Mouse (Mus musculus) gastrocnemius, postnatal 36 days (tissue): ENCODE results near the gene Ncaph2. TPM values are rescaled to one million over a fixed set of nuclear protein-coding genes. Genes with fewer than 3 reads are reported as not detected.
A peak's percentile ranks its signal among the peaks of the same experiment; 100 is the strongest.

Experiments
- DNase-seq, 2 experiments: peaks; one replicate each; pipeline ENCODE4 v3.0.0; 2022
- intact Hi-C: fragments of 180-260 bp; cut with DNase I; formaldehyde crosslinking; loops from one replicate; pipeline ENCODE4 v1.15.1; 2025
- long read RNA-seq, 2 experiments: library from polyadenylated mRNA; stranded (forward); transcript quantifications; one replicate each; pipeline ENCODE4 v2.0.0; 2021
- total RNA-seq, 2 experiments: library from RNA; stranded (reverse); gene quantifications; 2 replicates each; pipeline ENCODE4 v1.2.3; 2021

The Ncaph2 gene
- total RNA-seq: 10 to 100 TPM; 36.7 to 43.0 TPM
- long read RNA-seq, experiment 1, transcript Ncaph2-202 (20 exons, 3,299 nt): major isoform, 17 of 49 reads
- long read RNA-seq, experiment 1, transcript Ncaph2-201 (20 exons, 3,223 nt): minor isoform, 5 of 49 reads
- long read RNA-seq, experiment 1, transcript Ncaph2-209 (20 exons, 3,255 nt): minor isoform, 5 of 49 reads
- long read RNA-seq, experiment 1, partial matches to known transcripts: 12 of 49 reads
- long read RNA-seq, experiment 1, other reads (novel, unspliced or antisense): 5 of 49 reads
- long read RNA-seq, experiment 2, transcript Ncaph2-201 (20 exons, 3,223 nt): minor isoform, 5 of 58 reads
- long read RNA-seq, experiment 2, transcript Ncaph2-202 (20 exons, 3,299 nt): major isoform, 22 of 58 reads
- long read RNA-seq, experiment 2, partial matches to known transcripts: 20 of 58 reads
- long read RNA-seq, experiment 2, other reads (novel, unspliced or antisense): 5 of 58 reads

DNA sequence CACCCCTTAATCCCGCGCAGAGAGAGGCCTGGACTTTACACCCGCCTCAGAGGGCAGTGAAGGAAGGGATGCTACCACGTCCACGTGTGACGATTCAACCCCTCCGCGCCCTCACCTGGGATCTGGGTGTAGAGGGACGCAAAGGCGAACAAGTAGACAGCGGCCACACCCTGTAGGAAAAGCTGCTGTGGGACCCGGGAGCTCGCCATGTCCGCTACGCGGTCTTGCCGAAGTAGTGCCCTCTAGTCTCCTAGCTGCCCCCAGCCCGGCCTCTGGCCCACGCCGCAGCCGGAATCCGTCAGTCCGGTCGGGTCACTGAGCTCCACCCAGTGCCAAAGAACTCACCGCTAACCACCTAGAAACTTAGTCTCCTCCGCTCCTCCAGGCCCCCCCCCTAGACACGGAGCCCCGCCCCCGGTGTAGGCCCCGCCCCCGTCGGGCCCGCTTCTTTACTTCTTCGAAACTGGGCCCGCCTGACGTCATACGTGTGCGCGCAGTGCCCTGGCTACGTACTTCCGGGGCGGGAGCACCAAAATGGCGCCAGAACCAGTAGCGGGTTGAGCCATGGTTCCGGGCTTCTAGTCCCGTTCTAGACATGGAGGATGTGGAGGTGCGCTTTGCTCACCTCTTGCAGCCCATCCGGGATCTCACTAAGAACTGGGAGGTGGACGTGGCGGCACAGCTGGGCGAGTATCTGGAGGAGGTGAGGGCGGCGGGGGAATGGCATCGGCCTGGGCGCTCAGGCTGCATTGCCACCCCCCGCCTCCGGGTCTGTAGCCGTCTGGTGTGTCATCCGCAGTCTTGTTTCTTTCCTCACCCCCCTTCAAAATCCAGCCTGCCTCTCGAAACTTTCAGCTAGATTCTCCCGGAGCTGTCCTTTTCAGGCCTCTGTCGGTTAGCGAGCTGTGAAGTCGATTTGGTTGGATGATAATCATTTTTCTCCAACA, at the start of gene Ncaph2, which contains the start of gene Lmf2:
Ncaph2 (plus strand) TSS at position 479 of the 947 bp plus-strand sequence.
Lmf2 (minus strand) TSS at position 419 of the 947 bp plus-strand sequence.
- peak; percentile 94 for DNase-seq
- intact Hi-C loops: no loop called here

DNA sequence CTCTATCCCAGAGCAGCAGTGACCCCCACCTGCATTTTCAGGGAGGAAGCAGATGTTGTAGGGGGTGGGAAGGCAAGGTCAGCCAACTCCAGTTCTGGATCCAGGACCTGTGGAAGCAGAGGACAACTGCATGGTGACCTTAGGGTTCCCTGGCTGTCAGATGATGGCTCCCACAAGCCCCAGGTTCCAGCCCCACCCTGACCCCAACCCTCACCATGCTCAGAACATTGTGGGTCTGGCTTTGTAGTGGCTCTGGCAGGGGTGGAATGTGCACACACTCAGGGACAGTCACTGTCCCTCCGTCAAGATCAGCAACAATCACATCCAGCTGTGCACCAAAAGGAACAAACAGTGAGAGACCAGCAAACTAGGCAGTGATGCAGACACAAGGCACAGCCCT, 49.6 kb upstream of the Ncaph2 start:
- intact Hi-C loops: no loop called here
- DNase-seq: peak in 1 of 2 experiments; percentile 1

DNA sequence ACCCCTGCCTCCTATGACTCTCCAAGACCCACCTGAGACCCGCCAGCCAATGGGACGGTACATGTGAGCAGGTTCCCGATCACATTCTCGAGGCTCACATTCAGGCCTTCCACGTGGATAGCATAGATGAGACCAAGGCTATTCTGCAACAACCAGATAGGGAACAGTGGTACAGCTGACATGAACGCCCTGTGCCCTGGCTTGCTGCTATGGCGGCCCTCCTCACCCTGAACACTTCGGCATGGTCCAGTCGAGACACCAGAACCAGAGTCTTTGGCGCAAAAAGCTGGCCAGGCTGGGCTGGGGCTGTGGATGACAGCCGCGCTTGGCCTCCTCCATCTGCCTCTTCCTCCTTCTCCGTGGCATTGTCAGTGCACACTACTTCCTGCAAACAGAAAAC, 48.1 kb upstream of the Ncaph2 start:
- DNase-seq: peak in 1 of 2 experiments; percentile 4
- intact Hi-C loops: no loop called here

DNA sequence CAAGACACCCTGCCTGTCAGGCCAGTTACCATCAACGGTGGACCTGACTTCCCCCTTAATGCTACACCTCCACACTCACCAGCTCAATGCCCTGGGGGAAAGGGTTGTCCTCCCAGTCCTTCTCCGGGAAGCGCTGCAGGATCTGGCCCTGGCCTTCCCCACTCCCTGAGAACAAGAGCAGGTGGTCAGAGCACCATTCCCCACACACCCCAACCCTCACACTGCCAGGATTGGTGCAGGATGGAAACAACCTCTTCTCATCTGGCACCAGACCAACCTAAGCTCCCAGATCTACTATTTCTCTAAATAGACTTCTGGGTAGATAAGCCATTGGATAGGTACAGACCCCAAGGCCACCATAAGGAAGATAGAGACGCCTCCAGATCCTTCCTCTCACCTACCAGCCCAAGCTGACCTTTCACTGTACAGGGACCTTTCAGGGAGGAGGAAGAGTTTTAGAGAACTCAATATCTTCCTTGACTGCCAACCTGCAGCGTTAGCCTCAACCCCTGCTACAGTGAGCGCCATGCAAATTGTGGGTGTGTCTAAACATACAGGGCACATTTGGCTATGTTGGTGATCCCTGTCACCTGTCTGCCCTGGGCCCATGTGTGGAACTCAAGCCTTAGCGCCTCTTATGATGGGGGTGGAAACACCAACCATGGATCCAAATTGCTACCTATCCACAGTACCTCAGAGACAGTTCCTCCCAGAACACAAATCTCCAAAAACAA, 46.9 kb upstream of the Ncaph2 start:
- no peak for DNase-seq
- intact Hi-C loops: no loop called here

DNA sequence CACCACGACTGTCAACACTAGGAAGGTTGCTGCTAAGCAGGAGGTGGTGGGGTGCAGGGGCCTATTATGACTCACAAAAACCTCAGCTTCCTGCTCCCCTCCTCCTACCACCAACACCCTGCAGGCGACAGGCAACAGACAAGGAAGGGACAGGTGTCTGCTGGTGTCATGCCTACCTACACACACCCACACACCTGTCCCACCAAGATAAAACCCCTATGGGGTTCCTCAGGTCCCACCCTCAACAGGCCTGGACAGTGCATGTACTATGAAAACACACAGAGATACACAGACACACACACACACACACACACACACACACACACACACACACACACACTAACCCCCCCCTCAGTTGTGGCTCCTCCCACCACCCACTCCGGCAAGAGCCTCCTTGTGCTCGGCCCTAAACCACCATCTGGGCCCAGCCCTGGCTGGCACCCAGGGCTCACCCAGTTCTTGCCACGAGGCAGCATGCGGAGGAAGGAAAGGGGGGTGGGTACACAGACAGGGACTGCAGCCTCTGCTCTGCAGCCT, 45.5 kb upstream of the Ncaph2 start:
- DNase-seq: no peak
- intact Hi-C loops: no loop called here

DNA sequence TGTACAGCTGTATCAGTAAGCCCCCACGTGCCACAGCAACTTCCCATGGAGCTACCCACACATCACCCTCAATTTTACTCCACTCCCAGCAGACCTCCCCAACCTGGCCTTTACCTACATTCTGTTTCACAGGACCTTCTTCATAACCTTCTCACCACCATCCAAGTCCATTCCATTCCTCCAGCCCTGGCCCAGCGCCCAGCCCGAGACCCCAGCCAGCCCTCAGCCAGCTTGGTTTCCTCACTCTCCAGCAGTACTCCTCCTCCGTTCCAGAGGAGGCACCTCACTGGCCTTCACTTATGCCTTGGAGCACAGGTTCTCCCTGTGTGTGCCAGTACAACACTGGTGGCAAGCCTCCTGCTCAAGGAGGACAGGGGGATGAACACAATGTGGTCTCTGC, 42.2 kb upstream of the Ncaph2 start:
- no peak for DNase-seq
- intact Hi-C loops: no loop called here

DNA sequence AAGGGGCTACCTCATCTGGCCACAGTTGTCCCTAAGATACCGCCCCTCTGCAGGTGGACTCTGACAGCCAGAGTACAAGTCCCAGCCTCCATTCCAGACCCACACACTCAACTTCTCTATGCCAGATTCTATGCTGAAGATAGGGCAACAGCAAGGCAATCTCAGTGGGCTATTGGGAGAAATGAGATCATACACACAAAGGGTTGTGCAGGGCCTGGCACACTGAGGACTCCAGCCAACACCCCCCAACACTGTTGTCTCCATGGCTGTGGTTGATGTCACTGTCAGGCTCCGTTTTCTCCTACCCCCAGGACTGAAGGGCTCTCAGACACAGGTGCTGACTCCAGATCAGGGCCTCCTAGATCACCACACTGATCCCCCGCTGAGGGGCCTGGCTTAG, 41.4 kb upstream of the Ncaph2 start:
- intact Hi-C loops: no loop called here
- no peak for DNase-seq

DNA sequence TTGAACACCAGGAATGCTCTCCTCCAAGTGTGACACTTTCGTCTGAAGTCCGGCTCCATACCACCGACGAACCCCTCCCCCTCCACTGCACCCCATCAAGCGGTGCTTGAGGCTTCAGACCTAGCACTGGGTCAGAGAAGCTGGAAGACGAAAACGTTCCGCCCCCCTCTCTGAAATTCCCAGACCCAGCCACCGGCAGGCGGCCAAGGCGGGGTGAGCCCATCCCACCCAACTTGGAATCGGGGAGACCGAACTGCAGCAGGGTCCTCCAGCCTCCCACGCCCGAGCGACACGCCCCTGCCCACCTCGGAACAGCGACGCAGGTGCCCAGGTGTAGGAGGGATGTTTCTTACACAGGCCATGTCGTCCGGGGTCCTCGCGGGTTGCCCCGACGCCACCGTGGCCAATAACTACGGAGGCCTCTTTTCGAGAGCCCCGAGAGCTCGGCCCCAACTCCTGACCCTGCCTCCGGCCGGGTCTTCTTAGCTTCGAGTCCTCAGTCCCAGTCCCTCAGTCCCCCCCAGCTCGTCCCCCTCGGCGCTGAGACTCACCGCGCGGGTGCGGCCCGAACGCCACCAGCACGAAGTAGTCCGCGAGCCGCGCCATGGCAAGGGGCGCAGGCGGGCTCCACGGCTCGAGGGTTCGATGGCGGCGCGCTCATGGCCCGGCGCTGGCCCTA, 40.9 kb upstream of the Ncaph2 start:
- intact Hi-C loops: no loop called here
- no peak for DNase-seq

DNA sequence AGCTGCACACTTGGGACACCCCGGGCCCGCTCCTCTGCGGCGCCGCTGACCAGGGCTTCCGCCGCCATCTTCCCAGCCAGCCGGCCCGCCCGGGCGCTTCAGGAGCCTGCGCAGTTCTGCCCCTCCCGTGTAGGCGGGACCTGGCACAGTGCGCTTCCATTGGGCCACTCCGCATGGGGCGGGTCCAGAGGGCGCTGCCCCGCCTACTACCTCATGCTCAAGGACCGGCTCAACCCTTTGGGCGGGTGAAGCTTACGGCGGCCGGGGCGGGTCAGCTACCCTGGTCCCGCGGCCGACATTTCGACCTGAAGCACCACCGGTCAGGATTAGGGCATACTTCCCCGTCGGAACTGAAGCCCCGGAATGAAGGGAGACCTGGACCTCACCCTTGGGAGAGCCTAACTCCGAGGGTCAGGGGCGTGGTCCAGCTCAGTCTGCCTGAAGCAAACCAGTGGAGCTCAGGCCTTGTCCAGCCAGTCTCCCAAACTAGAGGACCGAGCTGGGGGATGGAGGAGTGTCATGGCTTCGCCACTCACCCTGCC, 40.3 kb upstream of the Ncaph2 start, which contains the start of gene Sbf1:
Sbf1 (minus strand) TSS at position 122 of the 542 bp plus-strand sequence.
- intact Hi-C loops: no loop called here
- DNase-seq: peak; percentile 97 to 99

DNA sequence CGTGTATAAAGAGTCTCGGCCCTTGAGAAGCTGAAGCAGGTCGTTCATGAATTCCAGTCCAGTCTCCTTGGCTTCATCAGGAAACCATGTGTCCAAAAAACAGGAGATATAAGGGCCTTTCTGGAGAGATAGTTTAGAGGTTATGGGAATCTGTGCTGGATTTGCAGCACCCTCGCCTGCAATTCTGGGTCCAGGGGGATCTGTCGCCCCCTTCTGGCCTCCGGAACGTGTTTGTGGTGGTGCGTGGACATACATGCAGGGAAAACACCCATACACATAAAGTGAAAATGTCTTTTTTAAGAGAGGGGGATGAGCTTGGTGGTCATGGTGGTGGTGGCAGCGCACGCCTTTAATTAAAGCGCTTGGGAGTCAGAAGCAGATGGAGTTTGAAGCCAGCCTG, 39.4 kb upstream of the Ncaph2 start:
- intact Hi-C loops: no loop called here
- DNase-seq: no peak

DNA sequence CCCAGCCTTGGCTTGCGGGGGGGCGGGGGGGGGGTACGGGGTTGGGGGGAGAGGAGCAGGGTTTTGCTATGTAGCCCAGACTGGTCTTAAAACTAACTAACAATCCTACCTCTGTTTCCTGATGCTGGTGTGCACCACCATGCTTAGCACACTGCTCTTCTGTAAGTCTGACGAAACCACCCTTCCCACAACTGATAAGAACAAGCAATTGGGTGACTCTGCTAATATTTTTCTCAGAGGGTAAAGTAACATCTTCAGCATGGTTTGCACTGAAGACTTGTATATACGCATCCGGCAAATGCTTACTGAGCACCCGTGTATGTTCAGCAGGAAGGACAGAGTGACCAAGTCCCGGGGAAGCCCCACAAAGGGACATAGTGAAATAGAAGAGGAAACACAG, 34.3 kb upstream of the Ncaph2 start:
- DNase-seq: no peak

DNA sequence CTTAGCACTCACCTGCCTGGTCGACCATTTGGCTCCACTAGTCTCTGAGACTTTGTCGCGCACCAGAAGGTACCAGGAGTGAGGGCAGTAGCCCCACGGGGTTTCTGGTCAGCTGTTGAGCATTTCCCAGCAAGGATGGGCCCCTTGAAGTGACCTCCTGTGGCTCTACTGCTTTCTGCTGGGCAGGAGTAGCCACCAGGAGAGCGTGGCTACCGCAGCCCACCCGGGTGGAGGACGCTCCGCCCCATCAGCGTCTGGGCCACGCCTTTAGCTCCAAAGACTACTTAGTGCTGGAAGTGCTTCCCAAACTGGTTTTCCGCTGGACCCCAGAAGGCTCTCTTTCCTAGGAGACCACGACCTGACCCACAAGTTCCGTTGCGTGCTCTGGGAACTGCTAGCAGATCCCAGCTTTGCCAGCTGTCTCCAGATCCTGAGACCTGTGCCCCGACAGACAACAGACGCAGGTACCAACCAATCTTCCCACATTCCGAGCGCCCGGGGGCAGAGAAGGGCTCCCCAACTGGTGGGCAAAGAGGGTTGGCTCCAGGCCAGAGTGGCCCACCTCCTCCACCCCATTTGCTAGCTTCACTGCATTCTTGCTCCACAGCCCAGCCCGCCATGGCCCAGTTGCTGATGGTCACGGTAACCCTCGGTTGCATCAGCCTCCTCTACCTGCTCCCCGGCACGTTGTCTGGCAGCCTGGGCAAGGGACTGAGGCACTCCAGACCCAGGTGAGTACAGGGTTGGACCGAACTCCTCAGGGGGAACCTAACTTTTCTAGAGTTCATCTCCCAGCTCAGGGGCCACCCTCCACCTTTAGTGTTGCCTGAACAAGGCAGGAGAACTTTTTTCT, 32.6 kb upstream of the Ncaph2 start, which contains the start of gene Adm2:
Adm2 (plus strand) TSS at position 51 of the 853 bp plus-strand sequence.
- no peak for DNase-seq
- intact Hi-C loops: no loop called here

More for the DNA sequence above, 34.3 kb upstream of the Ncaph2 start:
- intact Hi-C loops: no loop called here

DNA sequence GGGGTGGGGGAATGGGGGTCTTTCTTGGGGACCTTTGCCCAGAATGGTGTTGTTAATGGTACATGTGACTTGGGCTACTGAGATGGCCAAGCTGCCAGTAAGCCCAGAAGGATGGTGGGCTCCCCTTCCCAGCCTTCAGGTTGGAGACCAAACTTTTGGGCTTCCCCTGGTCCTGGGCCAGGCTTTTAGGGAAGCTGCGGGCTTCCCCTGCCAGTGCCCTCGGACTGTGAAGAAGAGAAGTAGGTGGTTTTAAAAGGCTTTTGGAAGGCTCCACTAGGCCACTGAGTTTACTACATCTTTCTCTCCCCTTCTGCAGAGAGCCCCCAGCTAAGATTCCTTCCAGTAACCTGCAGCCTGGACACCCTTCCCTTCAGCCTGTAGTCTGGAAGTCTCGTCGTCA, 31.9 kb upstream of the Ncaph2 start:
- no peak for DNase-seq
- intact Hi-C loops: no loop called here

DNA sequence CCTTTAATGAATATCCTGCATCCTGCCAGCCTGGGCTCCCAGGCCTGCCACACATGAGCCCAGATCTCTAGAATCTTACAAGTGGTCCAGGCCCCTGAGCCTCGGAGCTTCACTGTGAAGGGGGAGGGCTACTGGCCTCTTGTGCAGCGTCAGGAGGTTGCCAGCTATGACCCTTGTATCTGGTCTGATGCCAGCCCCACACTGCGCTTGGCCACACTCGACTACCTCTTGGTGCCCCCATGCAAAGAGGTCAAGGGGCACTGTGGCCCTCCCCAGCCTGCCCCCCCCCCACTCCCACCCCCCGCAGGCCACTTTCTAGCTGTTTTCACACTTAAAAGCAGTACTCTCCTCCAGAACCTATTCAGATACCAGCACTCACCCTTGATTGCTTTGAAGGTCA, 29.1 kb upstream of the Ncaph2 start:
- intact Hi-C loops: no loop called here

DNA sequence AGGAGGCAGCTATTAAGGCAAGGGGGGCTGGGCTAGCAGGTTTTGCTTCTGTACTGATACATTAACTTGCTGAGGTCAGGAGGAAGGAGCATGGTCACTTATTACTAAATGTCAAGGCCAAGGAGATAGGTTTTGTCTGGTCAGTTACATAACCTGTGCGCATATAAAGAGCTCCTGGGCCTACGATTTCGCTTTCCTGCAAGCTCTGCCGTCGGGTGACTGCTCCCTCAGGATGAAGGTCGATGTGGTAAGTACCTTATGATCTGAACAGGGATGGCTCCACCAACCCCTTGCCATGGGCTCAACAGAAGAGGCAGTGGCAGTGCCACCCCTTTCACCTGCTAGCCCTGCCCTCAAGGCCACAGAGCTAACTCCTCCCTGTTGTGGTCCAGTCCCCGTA, 21.2 kb upstream of the Ncaph2 start, which contains the start of gene Miox:
Miox (plus strand) TSS at position 128 of the 400 bp plus-strand sequence.
- DNase-seq: no peak
- intact Hi-C loops: no loop called here

More for the DNA sequence above, 29.1 kb upstream of the Ncaph2 start:
- DNase-seq: no peak

DNA sequence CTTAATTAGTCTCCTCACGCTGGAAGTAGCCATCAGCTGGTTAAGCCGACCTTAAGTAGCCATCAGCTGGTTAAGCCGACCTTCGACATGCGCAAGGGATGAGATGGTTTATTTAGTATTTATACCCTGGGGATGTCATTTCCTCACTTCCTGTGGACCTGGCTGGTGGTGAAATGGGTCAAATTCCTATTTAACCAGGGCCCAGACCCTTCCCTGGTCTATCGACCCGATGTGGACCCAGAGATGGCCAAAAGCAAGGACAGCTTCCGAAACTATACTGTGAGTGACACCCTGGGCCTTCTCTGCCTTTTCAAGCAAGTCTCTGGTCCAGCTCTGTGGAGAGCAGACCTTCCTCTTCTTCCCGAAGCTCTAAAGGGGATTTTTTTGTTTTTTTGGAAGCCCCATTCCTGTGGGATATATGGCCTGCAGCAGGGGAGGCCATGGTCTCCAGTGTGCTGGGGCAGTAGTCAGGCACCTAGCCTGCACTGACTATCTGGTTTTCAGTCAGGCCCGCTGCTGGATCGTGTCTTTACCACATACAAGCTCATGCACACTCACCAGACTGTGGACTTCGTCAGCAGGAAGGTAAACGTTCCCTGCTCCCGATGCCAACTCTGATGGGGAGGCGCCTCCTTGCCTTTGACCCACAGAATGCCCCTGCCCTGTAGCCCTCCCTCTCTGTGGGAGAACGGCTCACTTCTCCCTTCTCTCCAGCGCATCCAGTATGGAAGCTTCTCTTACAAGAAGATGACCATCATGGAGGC, 20.6 kb upstream of the Ncaph2 start:
- DNase-seq: no peak
- intact Hi-C loops: no loop called here

DNA sequence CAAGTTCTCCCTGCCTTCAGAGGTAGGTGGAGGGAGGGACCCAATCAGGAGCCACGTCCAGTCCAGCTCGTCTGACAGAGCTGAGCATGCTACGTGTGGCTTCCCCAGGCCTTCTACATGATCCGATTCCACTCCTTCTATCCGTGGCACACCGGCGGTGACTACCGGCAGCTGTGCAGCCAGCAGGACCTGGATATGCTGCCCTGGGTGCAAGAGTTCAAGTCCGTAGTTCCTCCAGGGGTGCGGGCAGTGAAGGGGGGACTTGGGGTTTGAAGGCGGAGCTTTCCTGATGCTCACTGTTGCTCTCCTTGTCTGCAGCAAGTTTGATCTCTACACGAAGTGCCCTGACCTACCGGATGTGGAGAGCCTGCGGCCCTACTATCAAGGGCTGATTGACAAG, 19.1 kb upstream of the Ncaph2 start:
- intact Hi-C loops: no loop called here
- no peak for DNase-seq
